Mouse (Mus musculus) activated CD4-positive, CD25-positive, alpha-beta regulatory T cell, adult 4 months (primary cell): ENCODE results near the gene Olfr803. TPM values are rescaled to one million over a fixed set of nuclear protein-coding genes. Genes with fewer than 3 reads are reported as not detected.

Source experiments
- ATAC-seq: one replicate; pipeline ENCODE4 v1.8.0; 2017
- polyA plus RNA-seq, 2 experiments: library from polyadenylated mRNA; unstranded; fragments of 100-300 nt; shearing (Covaris generic); gene quantifications; one replicate each; pipeline ENCODE4 v1.2.1; 2017

Olfr803 gene
- polyA plus RNA-seq = not detected

- no peak for ATAC-seq
Observed at GRCm38 (mm10) chr10:129694186-129694585, at the start of gene Olfr803. Olfr803 (minus strand) TSS chr10:129694286.

GRCm38 (mm10) chr10:129741821-129742220, 47.7 kb upstream of the Olfr803 start, which contains the start of gene Olfr806:
Olfr806 (minus strand) TSS chr10:129741921.
- ATAC-seq = no peak

DNA sequence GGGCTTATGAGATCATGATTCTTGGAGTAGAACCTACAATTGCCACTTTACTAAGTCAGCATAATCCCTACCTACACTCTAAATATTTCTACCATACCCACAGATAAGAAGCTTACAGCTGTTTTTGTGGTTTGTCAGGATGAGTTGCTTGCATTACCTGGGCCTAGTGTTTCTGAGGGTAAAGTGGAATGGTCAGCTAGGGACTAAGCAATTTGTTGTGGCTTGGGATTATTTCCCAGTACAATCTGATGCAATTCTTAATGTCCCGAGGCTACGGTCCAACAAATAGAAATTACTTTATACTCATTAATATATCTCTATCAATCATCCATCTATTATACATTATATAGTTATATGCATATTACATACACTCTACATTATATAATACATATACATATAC, 35.2 kb upstream of the Olfr803 start, which contains the start of gene Olfr805:
Gene Olfr805 (minus strand): TSS at position 101 of the 400 bp plus-strand sequence.
- ATAC-seq = no peak

- no peak for ATAC-seq
Observed at GRCm38 (mm10) chr10:129702910-129703309, 8.8 kb upstream of the Olfr803 start, which contains the start of gene Olfr804. Olfr804 (plus strand) TSS chr10:129703210.

- no peak for ATAC-seq
Observed at GRCm38 (mm10) chr10:129688069-129688468, 6.0 kb downstream of the Olfr803 start, which contains the start of gene Olfr802. Olfr802 (minus strand) TSS chr10:129688169.

DNA sequence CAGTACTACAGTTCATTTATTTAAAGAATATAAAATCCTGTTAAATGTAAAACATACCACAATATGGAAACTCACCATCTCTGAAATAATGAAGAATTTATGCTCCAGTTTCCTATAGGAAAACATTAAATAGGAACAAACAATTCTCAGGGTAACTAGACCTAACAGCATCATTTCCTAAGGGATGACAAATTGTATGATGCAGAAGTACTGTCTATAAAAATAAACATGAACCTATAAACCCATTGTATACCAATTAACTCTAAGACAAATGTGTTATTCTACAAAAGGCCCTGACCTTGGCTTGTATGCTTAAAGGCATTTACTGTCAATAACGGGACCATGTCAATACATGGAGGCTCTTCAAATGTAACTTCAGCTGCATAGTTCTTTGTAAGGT, 20.3 kb downstream of the Olfr803 start, which contains the start of gene Olfr801:
Gene Olfr801 (minus strand): TSS at position 101 of the 400 bp plus-strand sequence.
- no peak for ATAC-seq

- no peak for ATAC-seq
Observed at GRCm38 (mm10) chr10:129657394-129657793, 36.7 kb downstream of the Olfr803 start, which contains the start of gene Olfr800. Olfr800 (plus strand) TSS chr10:129657694.

DNA sequence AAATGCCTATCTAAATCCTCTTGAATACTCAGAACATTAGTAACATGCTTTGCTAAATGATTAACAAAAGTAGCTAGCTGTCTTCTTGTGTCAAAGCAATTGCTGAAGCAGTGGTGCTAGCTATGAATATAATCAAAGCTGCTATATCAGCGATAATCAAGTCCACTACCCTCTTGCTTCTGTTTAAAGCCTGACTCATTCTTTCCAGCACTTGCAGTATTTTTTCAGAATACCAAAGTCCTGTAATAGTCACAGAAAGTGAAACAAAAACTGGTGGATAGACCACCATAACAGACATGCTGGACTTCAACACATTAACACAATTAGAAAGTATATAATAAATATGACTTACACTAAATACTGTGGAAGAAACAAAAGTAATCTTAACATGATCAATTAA, 42.3 kb downstream of the Olfr803 start:
- ATAC-seq = no peak

Other genes with a start within 250 kb of the Olfr803 start
- under 1 TPM in 1 of 2 experiments, not detected in 1; 0.33 TPM for gene Olfr787, start 232.4 kb downstream of the Olfr803 start, polyA plus RNA-seq
- gene Olfr788, start 223.3 kb downstream of the Olfr803 start, polyA plus RNA-seq = not detected
- gene Olfr789, start 209.5 kb downstream of the Olfr803 start, polyA plus RNA-seq = not detected
- gene Olfr790, start 195.8 kb downstream of the Olfr803 start, polyA plus RNA-seq = not detected
- gene Olfr791, start 172.5 kb downstream of the Olfr803 start, polyA plus RNA-seq = not detected
- gene Olfr792, start 155.1 kb downstream of the Olfr803 start, polyA plus RNA-seq = not detected
- not detected for gene Olfr794, start 126.6 kb downstream of the Olfr803 start, polyA plus RNA-seq
- gene Olfr796, start 81.7 kb downstream of the Olfr803 start, polyA plus RNA-seq = not detected
- gene Olfr798, start 66.4 kb downstream of the Olfr803 start, polyA plus RNA-seq = under 1 TPM in 1 of 2 experiments, not detected in 1; 0.61 TPM
- gene Olfr799, start 56.8 kb downstream of the Olfr803 start, polyA plus RNA-seq = not detected
- not detected for gene Olfr800, start 36.6 kb downstream of the Olfr803 start, polyA plus RNA-seq
- gene Olfr801, start 20.4 kb downstream of the Olfr803 start, polyA plus RNA-seq = not detected
- gene Olfr802, start 6.1 kb downstream of the Olfr803 start, polyA plus RNA-seq = not detected
- gene Olfr804, start 8.9 kb upstream of the Olfr803 start, polyA plus RNA-seq = not detected
- gene Olfr805, start 35.1 kb upstream of the Olfr803 start, polyA plus RNA-seq = under 1 TPM in 1 of 2 experiments, not detected in 1; 0.24 TPM
- not detected for gene Olfr806, start 47.6 kb upstream of the Olfr803 start, polyA plus RNA-seq
- gene Olfr807, start 63.5 kb upstream of the Olfr803 start, polyA plus RNA-seq = not detected
- gene Olfr808, start 71.2 kb upstream of the Olfr803 start, polyA plus RNA-seq = not detected
- not detected for gene Olfr809, start 80.4 kb upstream of the Olfr803 start, polyA plus RNA-seq
- gene Olfr810, start 100.6 kb upstream of the Olfr803 start, polyA plus RNA-seq = not detected
- gene Olfr811, start 110.1 kb upstream of the Olfr803 start, polyA plus RNA-seq = not detected
- not detected for gene Olfr812, start 151.8 kb upstream of the Olfr803 start, polyA plus RNA-seq
- gene Olfr813, start 161.1 kb upstream of the Olfr803 start, polyA plus RNA-seq = not detected
- under 1 TPM in 1 of 2 experiments, not detected in 1; 0.15 TPM for gene Olfr814, start 185.6 kb upstream of the Olfr803 start, polyA plus RNA-seq
- not detected for gene Olfr815, start 211.6 kb upstream of the Olfr803 start, polyA plus RNA-seq
- gene Olfr816, start 221.3 kb upstream of the Olfr803 start, polyA plus RNA-seq = under 1 TPM in 1 of 2 experiments, not detected in 1; 0.25 TPM